ENCODE assay signal across 14 mouse cellular contexts in the genomic region with DNA sequence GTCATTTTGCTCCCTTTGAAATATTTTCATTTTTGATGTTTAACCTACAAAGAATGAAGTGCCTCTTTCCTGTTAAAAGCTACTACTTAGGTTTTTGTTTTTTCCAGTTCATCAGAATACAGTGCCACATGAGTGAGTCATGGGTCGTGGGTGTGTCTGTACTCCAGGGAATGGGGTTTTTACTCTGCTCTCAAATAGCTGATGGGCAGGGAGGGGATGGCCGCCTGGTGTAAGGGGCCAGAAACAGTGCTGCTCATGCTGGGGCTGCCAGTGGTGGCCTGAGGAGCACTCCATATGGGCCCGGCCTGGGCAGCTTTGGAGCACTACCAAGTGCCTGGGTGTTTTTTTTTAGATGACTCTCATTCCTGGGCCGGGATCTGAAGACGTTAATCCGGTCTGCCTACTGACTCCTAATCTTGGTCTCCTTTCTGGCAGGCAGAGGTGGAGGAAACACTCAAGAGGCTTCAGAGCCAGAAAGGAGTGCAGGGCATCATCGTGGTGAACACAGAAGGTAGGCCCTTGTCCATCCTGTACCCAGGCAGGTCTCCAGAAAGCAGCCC. TPM values are rescaled to one million over a fixed set of nuclear protein-coding genes. Genes with fewer than 3 reads are reported as not detected.
A peak's percentile ranks its signal among the peaks of the same experiment; 100 is the strongest.
DNase-seq lines count a peak whose midpoint lies in the region; ATAC-seq lines count a peak whose summit lies in the region.
"Had no signal": no experiment of that assay in that cellular context is flagged by ENCODE, and none has a peak within 500 bp of the region (broad histone marks: within the 10 kb centered on the region; RNA-seq: fewer than 3 reads in every experiment).

No protein-coding gene starts in this region.

- peak; percentile 14 for DNase-seq in testis, postnatal 10 days (ENCODE audit: low spot score)
- no peak for DNase-seq in testis, postnatal 14 days (ENCODE audit: low spot score)
- peak; percentile 36 to 41 for DNase-seq in heart, postnatal 10 days
- peak; percentile 44 for DNase-seq in urinary bladder, postnatal 14 days (ENCODE audit: low spot score)
- DNase-seq in layer of hippocampus, adult 18-20 months (ENCODE audit: low spot score in 2 of 2) = no peak
- DNase-seq in layer of hippocampus, adult 9-11 months = no peak
- DNase-seq: kidney, postnatal 4 days; right cerebral cortex, adult 18-20 months; thymus, postnatal 36 days had no signal

- H3K9me3 ChIP-seq in midbrain, embryonic 16.5 days (replicated peaks; ENCODE audit: control insufficient read depth, low read length, poor library complexity, severe bottlenecking) = no peaks in the 10 kb centered on the region
- H3K9me3 ChIP-seq: hindbrain, embryonic 15.5 days; liver, embryonic 12.5 days had no signal

- peaks cover 16% of the 10 kb centered on the region for H3K4me1 ChIP-seq in brown adipose tissue, adult 24 weeks (ENCODE audit: control insufficient read depth, insufficient read depth, insufficient read length, low read length)
- H3K4me1 ChIP-seq in midbrain, embryonic 16.5 days (ENCODE audit: control insufficient read depth, insufficient read depth, low read length) = peaks cover 13% of the 10 kb centered on the region

- peaks cover 27% of the 10 kb centered on the region for H3K36me3 ChIP-seq in midbrain, embryonic 16.5 days (ENCODE audit: control insufficient read depth, insufficient read depth, low read length)

- no peak overlapping the region for H3K4me2 ChIP-seq in midbrain, embryonic 16.5 days (ENCODE audit: low read length)
- H3K4me2 ChIP-seq: hindbrain, embryonic 15.5 days; liver, embryonic 12.5 days had no signal

- no peaks in the 10 kb centered on the region for H3K27me3 ChIP-seq in midbrain, embryonic 16.5 days (ENCODE audit: control insufficient read depth, insufficient read depth, low read depth, low read length)
- H3K27me3 ChIP-seq: hindbrain, embryonic 15.5 days; liver, embryonic 12.5 days had no signal

- H3K9ac ChIP-seq in midbrain, embryonic 16.5 days (ENCODE audit: low read depth, low read length) = no peak overlapping the region
- H3K9ac ChIP-seq: hindbrain, embryonic 15.5 days; liver, embryonic 12.5 days had no signal

- 91% methylated on average over 7 of the region's 7 CpGs for WGBS in midbrain, embryonic 16.5 days

- intact Hi-C loops in heart, postnatal 10 days (cut with DNase I) = no loop called here

- H3K27ac ChIP-seq in brown adipose tissue, adult 24 weeks (replicated peaks; ENCODE audit: low read depth, low read length) = peak overlapping the region; percentile 75
- no peak overlapping the region for H3K27ac ChIP-seq in midbrain, embryonic 16.5 days (ENCODE audit: low read length)
- H3K27ac ChIP-seq: hindbrain, embryonic 15.5 days; liver, embryonic 12.5 days had no signal

- ATAC-seq in midbrain, embryonic 16.5 days = no peak
- ATAC-seq: liver, embryonic 12.5 days had no signal

- H3K4me3 ChIP-seq in brown adipose tissue, adult 24 weeks (ENCODE audit: insufficient read depth, low read depth, low read length) = no peak overlapping the region
- no peak overlapping the region for H3K4me3 ChIP-seq in midbrain, embryonic 16.5 days (ENCODE audit: low read depth, low read length)
- H3K4me3 ChIP-seq: erythroblast, embryonic 14.5 days; hindbrain, embryonic 15.5 days; liver, embryonic 12.5 days had no signal

RNA-seq across cellular contexts. Expression of a gene that starts 6.0 kb away (rescaled TPM):
- polyA plus RNA-seq in brown adipose tissue, adult 24 weeks (2012; ENCODE audit: insufficient read depth, insufficient read length, missing spikeins) = 372 and 376 TPM in 2 replicates
- total RNA-seq in heart, postnatal 10 days (2021) = 100 to 1,000 TPM; 201 to 224 TPM
- 100 to 1,000 TPM; 299 to 308 TPM for total RNA-seq in layer of hippocampus, adult 18-20 months (2021)
- 679 and 729 TPM in 2 replicates for polyA plus RNA-seq in midbrain, embryonic 16.5 days (2015; fragmentation: Nextera tagmentation; extraction: Ambion mirVana)

RNA-seq across cellular contexts. Expression of a gene that starts 33.7 kb away (rescaled TPM):
- 428 and 471 TPM in 2 replicates for polyA plus RNA-seq in brown adipose tissue, adult 24 weeks (2012; ENCODE audit: insufficient read depth, insufficient read length, missing spikeins)
- total RNA-seq in heart, postnatal 10 days (2021) = 100 to 1,000 TPM; 594 to 650 TPM
- 100 to 1,000 TPM; 245 to 249 TPM for total RNA-seq in layer of hippocampus, adult 18-20 months (2021)
- 537 and 612 TPM in 2 replicates for polyA plus RNA-seq in midbrain, embryonic 16.5 days (2015; fragmentation: Nextera tagmentation; extraction: Ambion mirVana)

Comparison
In these comparisons a context has a peak if more than half of its experiments do, and no peak if none do; other contexts are left out.
1. DNase-seq: peak in testis, postnatal 10 days (single experiment), heart, postnatal 10 days (2 of 2) and urinary bladder, postnatal 14 days (single experiment); none in testis, postnatal 14 days (single experiment), layer of hippocampus, adult 18-20 months (0 of 2) and layer of hippocampus, adult 9-11 months (single experiment).